Mouse (Mus musculus) cerebellum, postnatal 14 days (tissue): ENCODE data around the gene Gmppb.
"Not testable (repeated sequence)": the region's sequence is repeated elsewhere in the genome, so short reads cannot be mapped to it uniquely, and the experiment has no call there.

Experiments used
- DNase-seq, 2 experiments: peaks; one replicate each; pipeline ENCODE4 v3.0.0; 2021; ENCODE audit warnings: mixed read lengths in 2 of 2

The Gmppb gene

GRCm38 (mm10) chr9:108049016-108049455, at the start of gene Gmppb:
Gmppb (plus strand) TSS chr9:108049242.
- DNase-seq = peak; percentile 95 to 97

GRCm38 (mm10) chr9:108001922-108002770, 46.9 kb upstream of the Gmppb start, which contains the start of gene Ip6k1:
Ip6k1 (plus strand) TSS chr9:108002501.
- peak; percentile 100 for DNase-seq

- DNase-seq = peak in 1 of 2 experiments; percentile 76
Measured at GRCm38 (mm10) chr9:108002778-108003530, 46.1 kb upstream of the Gmppb start.

GRCm38 (mm10) chr9:108003531-108003890, 45.5 kb upstream of the Gmppb start:
- DNase-seq = peak; percentile 42 to 48

- no peak for DNase-seq
Measured at GRCm38 (mm10) chr9:108008041-108008440, 41.0 kb upstream of the Gmppb start.

- no peak for DNase-seq
Measured at GRCm38 (mm10) chr9:108010385-108010784, 38.7 kb upstream of the Gmppb start.

- not testable (repeated sequence) for DNase-seq
Measured at GRCm38 (mm10) chr9:108013577-108013976, 35.5 kb upstream of the Gmppb start.

- DNase-seq = no peak
Measured at GRCm38 (mm10) chr9:108017127-108017526, 31.9 kb upstream of the Gmppb start.

- no peak for DNase-seq
Measured at GRCm38 (mm10) chr9:108020741-108021140, 28.3 kb upstream of the Gmppb start.

GRCm38 (mm10) chr9:108023216-108023615, 25.8 kb upstream of the Gmppb start:
- peak in 1 of 2 experiments; percentile 48 for DNase-seq

- DNase-seq = no peak
Measured at GRCm38 (mm10) chr9:108026584-108026983, 22.5 kb upstream of the Gmppb start.

- no peak for DNase-seq
Measured at GRCm38 (mm10) chr9:108027867-108028266, 21.2 kb upstream of the Gmppb start.

- no peak for DNase-seq
Measured at GRCm38 (mm10) chr9:108032126-108032525, 16.9 kb upstream of the Gmppb start.

- no peak for DNase-seq
Measured at GRCm38 (mm10) chr9:108035331-108036156, 13.5 kb upstream of the Gmppb start.

- no peak for DNase-seq
Measured at GRCm38 (mm10) chr9:108044751-108045492, 4.1 kb upstream of the Gmppb start.

- no peak for DNase-seq
Measured at GRCm38 (mm10) chr9:108046582-108046981, 2.5 kb upstream of the Gmppb start.

- DNase-seq = no peak
Measured at GRCm38 (mm10) chr9:108047601-108048565, 1.2 kb upstream of the Gmppb start.

- DNase-seq = no peak
Measured at GRCm38 (mm10) chr9:108048566-108048955, 481 bp upstream of the Gmppb start.

GRCm38 (mm10) chr9:108049561-108050251, 664 bp downstream of the Gmppb start:
- no peak for DNase-seq
